Mouse (Mus musculus): ENCODE measurements around the gene Syne3. TPM values are rescaled to one million over a fixed set of nuclear protein-coding genes. Genes with fewer than 3 reads are reported as not detected.
A peak's percentile ranks its signal among the peaks of the same experiment; 100 is the strongest.

The Syne3 gene
- total RNA-seq, 2 experiments from 2014 or later: 4.1 to 4.7 TPM

DNA sequence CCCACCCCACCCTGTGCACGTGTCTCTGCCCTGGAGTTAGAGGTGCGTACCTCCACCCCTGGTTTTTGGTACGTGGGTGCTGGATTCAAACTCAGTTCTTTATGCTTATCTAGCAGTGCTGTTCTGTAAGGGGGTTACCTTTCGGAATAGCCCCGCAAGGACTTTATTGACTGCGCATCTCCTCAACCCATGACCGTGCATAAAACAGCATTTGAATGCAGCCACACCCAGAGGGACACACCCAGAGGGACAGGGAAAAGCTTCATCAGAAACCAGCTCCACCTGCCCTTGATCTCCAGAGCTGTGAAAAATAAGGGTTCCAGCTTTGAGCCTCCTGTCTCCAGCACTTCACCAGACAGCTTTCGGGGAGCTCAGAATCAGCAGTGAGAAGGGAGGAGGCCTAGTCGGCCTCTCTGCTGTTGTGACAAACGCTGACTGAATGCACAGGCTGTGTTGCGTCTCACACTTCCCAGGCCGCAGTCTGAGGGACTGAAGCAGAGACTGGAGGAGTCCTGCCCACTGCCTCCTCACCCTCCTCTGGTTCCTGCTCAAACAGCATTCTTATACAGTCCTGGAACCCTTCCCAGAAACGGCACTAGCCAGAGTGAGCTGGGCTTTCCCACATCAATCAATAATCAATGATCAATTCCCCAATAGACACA, 107.1 kb downstream of the Syne3 start:
- intact Hi-C loops (cut with DNase I): no loop called here
- DNase-seq: no peak
- Histone ChIP-seq H3K4me3 (no peak overlapping the region), H3K27ac (no peak overlapping the region)
- no peak for TF ChIP-seq CTCF (IDR thresholded peaks at IDR 0.05)

DNA sequence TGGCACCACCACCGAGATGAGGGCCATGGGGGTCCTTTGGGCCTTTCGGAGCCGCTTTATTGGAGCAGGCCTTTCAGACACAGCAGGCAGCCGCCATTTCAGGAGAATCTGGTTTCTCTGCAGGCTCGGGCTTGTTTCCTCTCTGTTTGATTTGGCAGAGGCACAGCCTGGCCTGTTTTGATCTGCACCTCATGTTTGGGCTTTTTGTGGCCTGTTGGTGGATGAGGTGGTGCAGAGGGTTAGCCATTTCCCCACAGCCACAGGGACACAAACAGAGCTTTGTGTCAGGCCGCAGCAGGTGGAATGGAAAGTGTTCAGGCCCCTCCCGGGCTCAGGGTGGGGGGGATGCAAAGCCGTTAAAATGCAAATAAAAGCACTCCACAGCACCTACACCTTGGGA, 108.3 kb downstream of the Syne3 start:
- Histone ChIP-seq H3K4me3 (no peak overlapping the region), H3K27ac (no peak overlapping the region)
- DNase-seq: no peak
- intact Hi-C loops (cut with DNase I): no loop called here
- no peak for TF ChIP-seq CTCF (IDR thresholded peaks at IDR 0.05)

DNA sequence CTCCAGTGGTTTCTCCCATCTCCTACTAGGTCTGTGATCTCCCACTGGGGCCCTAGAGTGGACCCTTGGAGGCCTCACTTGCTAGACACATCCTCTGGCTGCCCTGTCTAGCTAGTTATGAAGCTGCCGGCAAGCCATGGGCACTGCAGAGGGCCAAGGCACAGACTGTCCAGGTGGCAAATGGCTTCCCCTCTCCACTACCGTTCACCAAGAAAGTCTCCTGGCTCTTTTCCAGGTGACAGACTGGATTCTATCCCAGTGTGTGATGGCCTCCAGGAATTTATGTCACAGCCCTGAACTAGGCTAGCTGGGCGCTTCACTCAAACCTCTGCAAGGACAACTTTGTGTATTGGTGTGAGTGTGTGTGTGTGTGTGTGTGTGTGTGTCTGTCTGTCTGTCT, 109.8 kb downstream of the Syne3 start:
- no peak for TF ChIP-seq CTCF (IDR thresholded peaks at IDR 0.05)
- intact Hi-C loops (cut with DNase I): no loop called here
- no peak overlapping the region for H3K4me3 ChIP-seq
- H3K27ac ChIP-seq: no peak overlapping the region
- DNase-seq: peak; percentile 66

DNA sequence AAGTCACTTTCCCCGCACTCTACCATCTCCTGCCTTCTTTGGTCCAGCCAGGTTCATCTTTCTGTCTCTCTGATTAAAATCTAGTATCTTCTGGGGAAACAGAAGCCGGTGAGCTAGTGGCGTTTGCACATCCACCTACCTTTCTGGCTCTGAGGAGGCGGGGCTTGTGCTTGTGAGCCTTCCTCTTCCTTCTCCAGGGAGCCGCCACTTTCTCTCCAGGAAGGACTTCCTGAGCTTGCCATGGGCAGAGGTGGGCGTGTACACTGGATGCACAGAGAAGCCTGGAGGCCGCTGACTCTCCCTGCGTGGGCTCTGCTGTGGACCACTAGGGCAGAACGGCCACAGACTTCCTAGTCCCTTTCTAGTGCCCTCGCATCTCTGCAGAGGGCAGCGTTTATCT, 110.4 kb downstream of the Syne3 start:
- Histone ChIP-seq H3K27ac (no peak overlapping the region), H3K4me3 (no peak overlapping the region)
- no peak for DNase-seq
- intact Hi-C loops (cut with DNase I): no loop called here
- no peak for TF ChIP-seq CTCF (IDR thresholded peaks at IDR 0.05)

DNA sequence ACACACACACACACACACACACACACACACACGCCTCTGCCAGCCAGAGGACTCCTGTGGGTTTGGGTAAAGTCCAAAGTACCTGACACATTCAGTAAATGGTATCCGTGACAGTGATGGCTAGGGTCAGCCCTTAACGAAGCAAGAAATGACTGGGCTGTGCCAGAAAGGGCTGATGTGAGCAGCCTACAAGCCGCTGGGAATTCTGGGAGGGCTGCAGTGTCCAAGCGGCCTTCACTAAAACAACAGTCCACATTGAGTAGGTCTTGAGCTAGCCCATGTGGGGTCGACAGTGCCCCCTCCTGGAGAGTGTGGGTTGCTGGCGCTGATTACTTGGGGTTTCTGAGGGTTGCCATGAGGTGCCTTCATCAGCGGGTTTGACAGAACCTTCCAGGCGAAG, 110.9 kb downstream of the Syne3 start:
- no peak overlapping the region for H3K4me3 ChIP-seq
- peak; percentile 26 for DNase-seq
- TF ChIP-seq CTCF (IDR thresholded peaks at IDR 0.05): peak; percentile 46
- H3K27ac ChIP-seq: no peak overlapping the region
- intact Hi-C loops (cut with DNase I): no loop called here

DNA sequence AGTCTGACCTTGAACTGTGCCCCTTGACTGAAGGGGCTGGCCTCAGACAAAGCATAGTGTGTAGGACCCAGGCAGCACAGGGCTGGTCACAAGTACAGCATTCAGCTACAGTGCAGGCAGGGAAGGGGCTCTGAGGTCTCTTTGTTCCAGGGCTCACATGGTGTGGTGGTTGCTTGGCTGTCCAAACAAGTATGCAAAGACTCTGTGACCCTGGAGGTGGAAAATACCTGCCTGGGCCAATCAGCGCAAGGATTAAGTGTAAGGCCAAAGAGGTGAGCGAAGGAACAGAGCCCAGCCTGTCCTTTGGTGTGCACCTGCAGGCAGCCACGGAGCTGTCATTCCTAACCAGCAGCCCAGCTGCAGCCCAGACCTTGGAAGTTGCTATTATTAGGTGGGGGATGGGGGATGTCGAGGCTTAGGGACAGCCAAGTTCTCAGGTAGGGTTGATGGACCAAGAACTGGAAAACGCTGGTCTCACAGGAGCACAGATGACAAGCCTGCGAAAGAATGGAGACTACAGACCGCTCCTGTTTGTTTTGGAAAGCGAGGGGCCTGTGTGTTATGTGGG, 112.5 kb downstream of the Syne3 start:
- no peak for DNase-seq
- H3K27ac ChIP-seq: no peak overlapping the region
- no peak overlapping the region for H3K4me3 ChIP-seq
- intact Hi-C loops (cut with DNase I): no loop called here
- TF ChIP-seq CTCF (IDR thresholded peaks at IDR 0.05): no peak

DNA sequence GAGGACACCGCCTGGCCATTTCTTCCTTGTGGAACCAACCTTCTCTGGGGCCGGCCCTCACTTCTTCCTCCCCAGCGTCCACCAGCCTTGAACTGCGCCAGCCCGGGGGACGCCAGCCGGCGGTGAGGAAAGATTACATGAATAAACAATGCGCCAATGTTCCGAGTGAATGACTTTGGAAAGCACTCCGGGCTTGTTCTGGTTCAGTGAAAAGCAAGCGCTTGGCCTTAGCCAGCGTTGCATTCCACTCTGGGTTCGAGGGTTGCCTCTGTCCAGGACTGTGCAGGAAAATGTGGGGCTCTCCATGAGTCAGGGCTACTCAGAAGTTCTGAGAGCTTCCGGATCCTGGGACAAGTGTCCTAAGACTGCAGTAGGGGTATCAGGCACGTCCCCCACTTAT, 113.0 kb downstream of the Syne3 start:
- intact Hi-C loops (cut with DNase I): no loop called here
- no peak for TF ChIP-seq CTCF (IDR thresholded peaks at IDR 0.05)

DNA sequence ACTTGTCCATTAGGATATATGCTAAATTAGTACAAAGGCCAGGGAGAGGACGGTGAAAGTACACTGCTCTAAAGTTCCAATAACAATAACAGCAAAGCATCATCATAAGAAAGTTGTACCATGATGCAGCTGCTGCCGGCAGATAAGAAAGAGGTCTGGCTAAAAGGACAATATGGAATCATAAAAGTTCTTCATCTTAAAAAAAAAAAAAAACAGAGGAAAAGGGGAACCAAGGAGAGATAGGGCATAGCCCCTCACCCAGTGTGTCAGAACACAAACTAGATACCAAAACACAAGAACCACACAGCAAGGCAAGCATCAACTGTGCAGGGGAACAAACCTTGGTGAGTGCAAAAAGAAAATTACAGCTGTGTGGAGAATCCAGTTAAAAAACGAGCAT, 117.4 kb downstream of the Syne3 start:
- DNase-seq: no peak
- TF ChIP-seq CTCF (IDR thresholded peaks at IDR 0.05): no peak
- intact Hi-C loops (cut with DNase I): no loop called here
- H3K4me3 ChIP-seq: no peak overlapping the region
- no peak overlapping the region for H3K27ac ChIP-seq

More for the DNA sequence above, 113.0 kb downstream of the Syne3 start:
- H3K27ac ChIP-seq: no peak overlapping the region
- H3K4me3 ChIP-seq: no peak overlapping the region
- no peak for DNase-seq

DNA sequence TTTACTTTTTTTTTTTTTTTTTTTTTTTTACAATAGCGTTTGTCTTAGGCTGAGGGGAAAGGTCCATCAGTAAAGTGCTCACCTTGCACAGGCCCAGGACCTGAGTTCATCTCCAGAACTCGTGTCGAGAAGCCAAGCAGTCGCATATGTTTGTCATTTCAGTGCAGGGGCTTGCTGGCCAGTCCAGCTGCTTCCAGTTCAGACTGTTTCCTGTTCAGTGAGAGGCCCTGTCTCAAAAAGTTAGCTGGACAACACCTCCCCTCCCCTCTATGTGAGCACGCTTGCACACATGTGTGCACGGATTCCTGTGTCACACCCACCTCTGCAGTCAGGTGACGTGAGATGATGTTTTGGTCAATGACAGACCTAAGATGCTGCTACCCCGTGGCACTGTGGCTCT, 119.5 kb downstream of the Syne3 start:
- TF ChIP-seq CTCF (IDR thresholded peaks at IDR 0.05): no peak
- Histone ChIP-seq H3K4me3 (no peak overlapping the region), H3K27ac (no peak overlapping the region)
- DNase-seq: no peak
- intact Hi-C loops (cut with DNase I): no loop called here

DNA sequence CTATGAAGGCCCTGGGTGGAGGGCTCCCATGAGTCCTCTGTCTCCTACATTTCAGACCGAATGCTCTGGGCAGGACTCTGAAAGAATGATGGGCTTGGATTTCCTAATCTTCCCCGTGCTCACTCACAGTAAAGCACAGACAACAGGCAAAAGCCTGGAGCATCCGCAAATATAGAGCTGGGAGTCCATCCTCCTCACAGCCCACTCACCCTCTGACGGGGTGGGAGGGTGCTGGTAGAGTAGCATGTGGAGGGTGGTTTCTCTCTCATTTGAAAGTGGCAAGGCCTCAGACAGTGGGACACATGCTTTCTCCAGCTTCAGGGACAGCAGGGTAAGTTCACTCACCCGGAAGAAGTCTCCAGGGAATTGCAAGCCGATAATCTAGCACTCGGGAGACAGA, 123.5 kb downstream of the Syne3 start:
- no peak for DNase-seq
- intact Hi-C loops (cut with DNase I): no loop called here
- Histone ChIP-seq H3K4me3 (no peak overlapping the region), H3K27ac (no peak overlapping the region)
- no peak for TF ChIP-seq CTCF (IDR thresholded peaks at IDR 0.05)

DNA sequence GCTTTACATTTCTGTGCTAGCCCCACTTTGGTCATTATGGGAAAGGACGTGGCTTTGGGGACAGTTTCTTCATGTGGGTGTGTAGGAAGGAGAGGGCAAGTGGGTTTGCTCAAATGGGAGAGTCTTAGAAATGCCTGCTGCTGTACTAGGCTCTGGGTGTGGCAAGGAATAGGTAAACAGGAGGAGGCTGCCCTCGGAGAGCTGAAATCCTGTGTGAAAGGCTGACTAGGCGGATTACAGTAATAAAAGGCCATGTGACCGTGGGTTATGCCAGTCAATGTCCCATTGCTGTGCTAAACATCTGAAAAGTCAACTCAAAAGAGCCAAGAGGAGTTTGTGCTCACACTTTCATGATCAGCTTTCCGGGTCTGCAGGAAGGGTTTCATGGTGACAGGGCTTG, 127.1 kb downstream of the Syne3 start:
- Histone ChIP-seq H3K27ac (no peak overlapping the region), H3K4me3 (no peak overlapping the region)
- no peak for DNase-seq
- TF ChIP-seq CTCF (IDR thresholded peaks at IDR 0.05): no peak
- intact Hi-C loops (cut with DNase I): no loop called here

DNA sequence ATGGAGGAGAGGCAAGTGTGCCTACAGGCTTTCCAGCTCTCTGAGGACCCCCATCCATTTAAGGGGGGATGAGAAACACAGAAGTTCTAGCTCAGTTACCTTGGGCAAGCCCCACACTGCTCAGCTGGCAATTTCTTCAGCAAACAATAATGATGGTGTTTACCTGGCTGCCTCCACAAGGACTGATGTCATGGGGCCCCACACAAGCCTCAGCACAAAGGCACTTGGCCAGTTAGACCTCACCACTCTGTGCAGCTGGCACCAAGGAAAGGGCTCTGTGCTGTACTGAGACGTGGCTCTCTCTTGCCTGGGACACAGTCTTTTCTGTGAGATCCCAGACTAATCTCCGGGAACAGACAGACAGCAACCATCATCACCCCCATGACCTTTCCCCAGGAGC, 127.5 kb downstream of the Syne3 start:
- no peak for DNase-seq
- no peak for TF ChIP-seq CTCF (IDR thresholded peaks at IDR 0.05)
- Histone ChIP-seq H3K27ac (no peak overlapping the region), H3K4me3 (no peak overlapping the region)
- intact Hi-C loops (cut with DNase I): no loop called here

DNA sequence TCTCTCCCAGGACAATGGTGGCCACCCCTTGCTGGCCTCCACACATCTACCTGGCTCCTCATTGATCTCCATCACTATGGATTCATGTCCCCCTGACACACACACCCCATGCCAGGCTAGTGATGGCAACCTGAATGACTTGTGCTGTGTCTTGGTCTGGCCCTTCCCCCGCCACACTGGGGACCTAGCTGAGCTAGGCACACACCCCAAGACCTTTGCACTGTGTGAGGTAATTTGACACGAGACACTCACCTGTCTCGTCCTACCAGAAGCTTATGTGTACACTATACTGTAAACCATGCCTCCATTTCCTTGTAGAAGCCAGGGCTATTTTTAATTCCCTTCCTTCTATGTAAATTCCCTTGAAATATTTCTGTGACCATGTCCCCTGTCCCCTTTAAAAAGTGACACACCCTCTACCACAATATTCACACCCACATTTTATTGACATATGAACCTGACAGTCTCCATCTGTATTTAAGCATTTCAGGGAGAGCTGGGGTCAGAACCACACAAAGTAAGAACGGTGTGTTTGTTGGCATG, 128.0 kb downstream of the Syne3 start:
- no peak for TF ChIP-seq CTCF (IDR thresholded peaks at IDR 0.05)

DNA sequence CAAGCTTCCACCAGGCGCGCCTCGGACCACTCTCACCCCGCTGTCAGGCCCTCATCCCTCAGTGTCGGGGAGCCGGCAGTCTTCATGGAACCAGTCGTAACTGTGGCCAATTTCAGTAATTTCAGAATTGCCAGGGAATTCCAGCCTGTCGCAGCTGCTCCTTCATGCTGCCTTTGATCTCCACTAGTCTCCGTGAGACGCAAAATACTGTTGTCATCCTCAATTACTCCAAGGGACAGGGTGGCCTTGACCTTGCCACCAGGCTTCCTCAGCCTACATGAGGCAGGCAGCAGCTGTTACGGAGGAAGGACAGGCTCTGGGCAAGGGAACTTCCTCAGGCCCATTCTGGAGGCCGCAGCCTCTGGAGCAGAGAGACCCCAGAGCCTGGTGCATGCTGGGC, 129.2 kb downstream of the Syne3 start:
- intact Hi-C loops (cut with DNase I): no loop called here
- no peak for TF ChIP-seq CTCF (IDR thresholded peaks at IDR 0.05)
- no peak for DNase-seq
- H3K4me3 ChIP-seq: no peak overlapping the region
- H3K27ac ChIP-seq: no peak overlapping the region

More for the DNA sequence above, 128.0 kb downstream of the Syne3 start:
- Histone ChIP-seq H3K4me3 (no peak overlapping the region), H3K27ac (no peak overlapping the region)
- DNase-seq: no peak
- intact Hi-C loops (cut with DNase I): no loop called here

Small RNAs within 50 kb of the gene (microRNA-seq; reads per million reads assigned to microRNA genes)
- gene Mir3069: 6.5 reads per million

Other genes starting within 250 kb of the Syne3 start
- 1 to 10 TPM; 2.6 to 3.2 TPM for gene Clmn, start 144.7 kb downstream of the Syne3 start, total RNA-seq (2021)
- gene Glrx5, start 22.9 kb upstream of the Syne3 start, total RNA-seq (2021): 10 to 100 TPM; 57.2 to 72.1 TPM
- gene Tcl1b2, start 136.2 kb upstream of the Syne3 start, total RNA-seq (2021): not detected
- gene Tcl1b1, start 149.9 kb upstream of the Syne3 start, total RNA-seq (2021): not detected
- gene Tcl1b5, start 166.5 kb upstream of the Syne3 start, total RNA-seq (2021): not detected
- not detected for gene Tcl1b3, start 181.2 kb upstream of the Syne3 start, total RNA-seq (2021)
- gene Tcl1b4, start 192.1 kb upstream of the Syne3 start, total RNA-seq (2021): not detected
- gene Tcl1, start 213.0 kb upstream of the Syne3 start, total RNA-seq (2021): not detected

All from gastrocnemius, adult 2 months (tissue).